Mouse (Mus musculus) mouse trophoblast stem cell (cell line): ENCODE results near the gene Enoph1.

Experiments used
- in situ Hi-C, 2 experiments: fragments of 300-500 bp; cut with MseI, MboI; formaldehyde crosslinking; loops; 2 replicates in 1 of 2; 3 replicates in 1 of 2; pipeline ENCODE4 v1.15.1; 2025

Enoph1 gene

GRCm38 (mm10) chr5:100039602-100040142 is at the start of gene Enoph1, which contains the start of gene Hnrnpdl:
Gene Enoph1, plus strand, starts transcription at chr5:100039985.
Gene Hnrnpdl, minus strand, starts transcription at chr5:100039664.
- in situ Hi-C loops, result no loop called here

- in situ Hi-C loops, result no loop called here
Observed at GRCm38 (mm10) chr5:99994166-99994565, 45.6 kb upstream of the Enoph1 start.

GRCm38 (mm10) chr5:99994680-99995079 is 45.1 kb upstream of the Enoph1 start:
- in situ Hi-C loops, result no loop called here

GRCm38 (mm10) chr5:100000048-100000447 is 39.7 kb upstream of the Enoph1 start:
- in situ Hi-C loops, result no loop called here

GRCm38 (mm10) chr5:100000500-100000899 is 39.3 kb upstream of the Enoph1 start:
- in situ Hi-C loops, result no loop called here

GRCm38 (mm10) chr5:100003895-100004294 is 35.9 kb upstream of the Enoph1 start:
- in situ Hi-C loops, result no loop called here

- in situ Hi-C loops, result no loop called here
Observed at GRCm38 (mm10) chr5:100005431-100005830, 34.4 kb upstream of the Enoph1 start.

- in situ Hi-C loops, result no loop called here
Observed at GRCm38 (mm10) chr5:100005896-100006295, 33.9 kb upstream of the Enoph1 start.

GRCm38 (mm10) chr5:100006324-100007039 is 33.3 kb upstream of the Enoph1 start:
- in situ Hi-C loops, result no loop called here

GRCm38 (mm10) chr5:100007040-100007375 is 32.8 kb upstream of the Enoph1 start:
- in situ Hi-C loops, result no loop called here

- in situ Hi-C loops, result no loop called here
Observed at GRCm38 (mm10) chr5:100008485-100008884, 31.3 kb upstream of the Enoph1 start.

- in situ Hi-C loops, result loop anchor here in 1 of 2 experiments (10.0 kb wide), 1 partner anchor 88 kb away; no protein-coding TSS in a partner anchor
Observed at GRCm38 (mm10) chr5:100012599-100012998, 27.2 kb upstream of the Enoph1 start.

GRCm38 (mm10) chr5:100020089-100020488 is 19.7 kb upstream of the Enoph1 start:
- in situ Hi-C loops, result no loop called here

GRCm38 (mm10) chr5:100024403-100024802 is 15.4 kb upstream of the Enoph1 start:
- in situ Hi-C loops, result no loop called here

- in situ Hi-C loops, result no loop called here
Observed at GRCm38 (mm10) chr5:100024868-100025267, 14.9 kb upstream of the Enoph1 start.

GRCm38 (mm10) chr5:100030069-100030468 is 9.7 kb upstream of the Enoph1 start:
- in situ Hi-C loops, result no loop called here

- in situ Hi-C loops, result no loop called here
Observed at GRCm38 (mm10) chr5:100032107-100032506, 7.7 kb upstream of the Enoph1 start.

- in situ Hi-C loops, result no loop called here
Observed at GRCm38 (mm10) chr5:100032646-100033045, 7.1 kb upstream of the Enoph1 start.

GRCm38 (mm10) chr5:100035950-100036349 is 3.8 kb upstream of the Enoph1 start:
- in situ Hi-C loops, result no loop called here

- in situ Hi-C loops, result no loop called here
Observed at GRCm38 (mm10) chr5:100036681-100037080, 3.1 kb upstream of the Enoph1 start.

GRCm38 (mm10) chr5:100037965-100038713 is 1.6 kb upstream of the Enoph1 start:
- in situ Hi-C loops, result no loop called here

GRCm38 (mm10) chr5:100038714-100039601 is 827 bp upstream of the Enoph1 start:
- in situ Hi-C loops, result no loop called here
